Mouse (Mus musculus): Measurements from ENCODE around the gene Tdrkh. TPM values are rescaled to one million over a fixed set of nuclear protein-coding genes. Genes with fewer than 3 reads are reported as not detected.

Tdrkh gene
- polyA plus RNA-seq, 1 experiment from 2014 or later: 57.5 TPM

- ATAC-seq (replicated peaks; ENCODE audit: low FRiP score) (no peak), DNase-seq (ENCODE audit: low spot score) (no peak)
- Histone ChIP-seq H3K4me3 (ENCODE audit: low read depth, low read length) (no peak overlapping the region), H3K27ac (ENCODE audit: low read depth, low read length) (no peak overlapping the region), H3K9me3 (ENCODE audit: control insufficient read depth, low read length) (no peaks in the 10 kb centered on the region), H3K4me1 (replicated peaks; ENCODE audit: control insufficient read depth, insufficient read depth, low read length) (no peaks in the 10 kb centered on the region; the same call in 1 of the 2 replicates), H3K36me3 (ENCODE audit: control insufficient read depth, insufficient read depth, low read length) (no peaks in the 10 kb centered on the region), H3K27me3 (ENCODE audit: control insufficient read depth, insufficient read depth, low read length) (no peaks in the 10 kb centered on the region), H3K9ac (ENCODE audit: low read length) (no peak overlapping the region), H3K4me2 (ENCODE audit: low read depth, low read length, severe bottlenecking) (no peak overlapping the region)
- WGBS: 18% methylated on average over 9 of the region's 9 CpGs
Observed at GRCm38 (mm10) chr3:94379831-94380510, 33.1 kb upstream of the Tdrkh start.

- ATAC-seq (replicated peaks; ENCODE audit: low FRiP score): no peak
- H3K4me1 ChIP-seq (replicated peaks; ENCODE audit: control insufficient read depth, insufficient read depth, low read length): no peaks in the 10 kb centered on the region
- H3K27me3 ChIP-seq (ENCODE audit: control insufficient read depth, insufficient read depth, low read length): no peaks in the 10 kb centered on the region
- no peaks in the 10 kb centered on the region for H3K9me3 ChIP-seq (ENCODE audit: control insufficient read depth, low read length)
- no peak overlapping the region for H3K9ac ChIP-seq (ENCODE audit: low read length)
- WGBS: 78% methylated on average over 5 of the region's 5 CpGs
- no peak overlapping the region for H3K27ac ChIP-seq (ENCODE audit: low read depth, low read length)
- no peak for DNase-seq (ENCODE audit: low spot score)
- H3K36me3 ChIP-seq (ENCODE audit: control insufficient read depth, insufficient read depth, low read length): no peaks in the 10 kb centered on the region
- H3K4me2 ChIP-seq (ENCODE audit: low read depth, low read length, severe bottlenecking): no peak overlapping the region
- H3K4me3 ChIP-seq (ENCODE audit: low read depth, low read length): no peak overlapping the region
Observed at GRCm38 (mm10) chr3:94382308-94382707, 30.8 kb upstream of the Tdrkh start.

- no peak overlapping the region for H3K9ac ChIP-seq (ENCODE audit: low read length)
- no peaks in the 10 kb centered on the region for H3K27me3 ChIP-seq (ENCODE audit: control insufficient read depth, insufficient read depth, low read length)
- 75% methylated on average over 3 of the region's 3 CpGs for WGBS
- no peak overlapping the region for H3K27ac ChIP-seq (ENCODE audit: low read depth, low read length)
- DNase-seq (ENCODE audit: low spot score) (no peak), ATAC-seq (replicated peaks; ENCODE audit: low FRiP score) (no peak)
- no peaks in the 10 kb centered on the region for H3K4me1 ChIP-seq (replicated peaks; ENCODE audit: control insufficient read depth, insufficient read depth, low read length)
- no peaks in the 10 kb centered on the region for H3K36me3 ChIP-seq (ENCODE audit: control insufficient read depth, insufficient read depth, low read length)
- no peaks in the 10 kb centered on the region for H3K9me3 ChIP-seq (ENCODE audit: control insufficient read depth, low read length)
- H3K4me2 ChIP-seq (ENCODE audit: low read depth, low read length, severe bottlenecking): no peak overlapping the region
- H3K4me3 ChIP-seq (ENCODE audit: low read depth, low read length): no peak overlapping the region
Observed at GRCm38 (mm10) chr3:94383476-94383875, 29.6 kb upstream of the Tdrkh start.

- H3K4me3 ChIP-seq (ENCODE audit: low read depth, low read length): no peak overlapping the region
- WGBS: 66% methylated on average over 4 of the region's 4 CpGs
- no peak overlapping the region for H3K4me2 ChIP-seq (ENCODE audit: low read depth, low read length, severe bottlenecking)
- no peak for ATAC-seq (replicated peaks; ENCODE audit: low FRiP score)
- DNase-seq (ENCODE audit: low spot score): no peak
- H3K27ac ChIP-seq (ENCODE audit: low read depth, low read length): no peak overlapping the region
- H3K9ac ChIP-seq (ENCODE audit: low read length): no peak overlapping the region
- no peaks in the 10 kb centered on the region for H3K36me3 ChIP-seq (ENCODE audit: control insufficient read depth, insufficient read depth, low read length)
- no peaks in the 10 kb centered on the region for H3K27me3 ChIP-seq (ENCODE audit: control insufficient read depth, insufficient read depth, low read length)
- H3K4me1 ChIP-seq (replicated peaks; ENCODE audit: control insufficient read depth, insufficient read depth, low read length): no peaks in the 10 kb centered on the region
- no peaks in the 10 kb centered on the region for H3K9me3 ChIP-seq (ENCODE audit: control insufficient read depth, low read length)
Observed at GRCm38 (mm10) chr3:94386671-94387070, 26.4 kb upstream of the Tdrkh start.

GRCm38 (mm10) chr3:94387391-94387790 lies 25.7 kb upstream of the Tdrkh start:
- Histone ChIP-seq H3K27me3 (ENCODE audit: control insufficient read depth, insufficient read depth, low read length) (no peaks in the 10 kb centered on the region), H3K4me1 (replicated peaks; ENCODE audit: control insufficient read depth, insufficient read depth, low read length) (no peaks in the 10 kb centered on the region), H3K9me3 (ENCODE audit: control insufficient read depth, low read length) (no peaks in the 10 kb centered on the region), H3K4me3 (ENCODE audit: low read depth, low read length) (no peak overlapping the region), H3K27ac (ENCODE audit: low read depth, low read length) (no peak overlapping the region), H3K9ac (ENCODE audit: low read length) (no peak overlapping the region), H3K4me2 (ENCODE audit: low read depth, low read length, severe bottlenecking) (no peak overlapping the region), H3K36me3 (ENCODE audit: control insufficient read depth, insufficient read depth, low read length) (no peaks in the 10 kb centered on the region)
- 85% methylated on average over 10 of the region's 10 CpGs for WGBS
- DNase-seq (ENCODE audit: low spot score) (no peak), ATAC-seq (replicated peaks; ENCODE audit: low FRiP score) (no peak)

GRCm38 (mm10) chr3:94388047-94388446 lies 25.0 kb upstream of the Tdrkh start:
- Histone ChIP-seq H3K27me3 (ENCODE audit: control insufficient read depth, insufficient read depth, low read length) (no peaks in the 10 kb centered on the region), H3K4me3 (ENCODE audit: low read depth, low read length) (no peak overlapping the region), H3K36me3 (ENCODE audit: control insufficient read depth, insufficient read depth, low read length) (no peaks in the 10 kb centered on the region), H3K27ac (ENCODE audit: low read depth, low read length) (no peak overlapping the region), H3K9me3 (ENCODE audit: control insufficient read depth, low read length) (no peaks in the 10 kb centered on the region), H3K4me2 (ENCODE audit: low read depth, low read length, severe bottlenecking) (no peak overlapping the region), H3K9ac (ENCODE audit: low read length) (no peak overlapping the region), H3K4me1 (replicated peaks; ENCODE audit: control insufficient read depth, insufficient read depth, low read length) (no peaks in the 10 kb centered on the region)
- DNase-seq (ENCODE audit: low spot score) (no peak), ATAC-seq (replicated peaks; ENCODE audit: low FRiP score) (no peak)
- 73% methylated on average over 5 of the region's 5 CpGs for WGBS

GRCm38 (mm10) chr3:94389420-94389819 lies 23.7 kb upstream of the Tdrkh start:
- 96% methylated on average over 16 of the region's 16 CpGs for WGBS
- no peak overlapping the region for H3K9ac ChIP-seq (ENCODE audit: low read length)
- no peak for ATAC-seq (replicated peaks; ENCODE audit: low FRiP score)
- H3K4me1 ChIP-seq (replicated peaks; ENCODE audit: control insufficient read depth, insufficient read depth, low read length): no peaks in the 10 kb centered on the region
- no peak for DNase-seq (ENCODE audit: low spot score)
- no peaks in the 10 kb centered on the region for H3K9me3 ChIP-seq (ENCODE audit: control insufficient read depth, low read length)
- no peak overlapping the region for H3K4me3 ChIP-seq (ENCODE audit: low read depth, low read length)
- H3K27ac ChIP-seq (ENCODE audit: low read depth, low read length): no peak overlapping the region
- H3K4me2 ChIP-seq (ENCODE audit: low read depth, low read length, severe bottlenecking): no peak overlapping the region
- no peaks in the 10 kb centered on the region for H3K36me3 ChIP-seq (ENCODE audit: control insufficient read depth, insufficient read depth, low read length)
- no peaks in the 10 kb centered on the region for H3K27me3 ChIP-seq (ENCODE audit: control insufficient read depth, insufficient read depth, low read length)

- H3K36me3 ChIP-seq (ENCODE audit: control insufficient read depth, insufficient read depth, low read length): no peaks in the 10 kb centered on the region
- DNase-seq (ENCODE audit: low spot score) (no peak), ATAC-seq (replicated peaks; ENCODE audit: low FRiP score) (no peak)
- no peak overlapping the region for H3K9ac ChIP-seq (ENCODE audit: low read length)
- H3K27me3 ChIP-seq (ENCODE audit: control insufficient read depth, insufficient read depth, low read length): no peaks in the 10 kb centered on the region
- WGBS: 82% methylated on average over 5 of the region's 5 CpGs
- no peaks in the 10 kb centered on the region for H3K4me1 ChIP-seq (replicated peaks; ENCODE audit: control insufficient read depth, insufficient read depth, low read length)
- H3K4me2 ChIP-seq (ENCODE audit: low read depth, low read length, severe bottlenecking): no peak overlapping the region
- H3K27ac ChIP-seq (ENCODE audit: low read depth, low read length): no peak overlapping the region
- H3K4me3 ChIP-seq (ENCODE audit: low read depth, low read length): no peak overlapping the region
- no peaks in the 10 kb centered on the region for H3K9me3 ChIP-seq (ENCODE audit: control insufficient read depth, low read length)
Observed at GRCm38 (mm10) chr3:94391001-94391400, 22.1 kb upstream of the Tdrkh start.

- ATAC-seq (replicated peaks; ENCODE audit: low FRiP score): no peak
- Histone ChIP-seq H3K27me3 (ENCODE audit: control insufficient read depth, insufficient read depth, low read length) (no peaks in the 10 kb centered on the region), H3K27ac (ENCODE audit: low read depth, low read length) (no peak overlapping the region), H3K4me3 (ENCODE audit: low read depth, low read length) (no peak overlapping the region), H3K36me3 (ENCODE audit: control insufficient read depth, insufficient read depth, low read length) (no peaks in the 10 kb centered on the region), H3K4me1 (replicated peaks; ENCODE audit: control insufficient read depth, insufficient read depth, low read length) (no peaks in the 10 kb centered on the region), H3K9ac (ENCODE audit: low read length) (no peak overlapping the region), H3K9me3 (ENCODE audit: control insufficient read depth, low read length) (no peaks in the 10 kb centered on the region), H3K4me2 (ENCODE audit: low read depth, low read length, severe bottlenecking) (no peak overlapping the region)
- whole genome bisulfite sequencing: 92% methylated on average over 2 of the region's 2 CpGs
- no peak for DNase-seq (ENCODE audit: low spot score)
Observed at GRCm38 (mm10) chr3:94392128-94392527, 20.9 kb upstream of the Tdrkh start.
